Mouse (Mus musculus): ENCODE results near the gene Kif17.

Kif17 gene

DNA sequence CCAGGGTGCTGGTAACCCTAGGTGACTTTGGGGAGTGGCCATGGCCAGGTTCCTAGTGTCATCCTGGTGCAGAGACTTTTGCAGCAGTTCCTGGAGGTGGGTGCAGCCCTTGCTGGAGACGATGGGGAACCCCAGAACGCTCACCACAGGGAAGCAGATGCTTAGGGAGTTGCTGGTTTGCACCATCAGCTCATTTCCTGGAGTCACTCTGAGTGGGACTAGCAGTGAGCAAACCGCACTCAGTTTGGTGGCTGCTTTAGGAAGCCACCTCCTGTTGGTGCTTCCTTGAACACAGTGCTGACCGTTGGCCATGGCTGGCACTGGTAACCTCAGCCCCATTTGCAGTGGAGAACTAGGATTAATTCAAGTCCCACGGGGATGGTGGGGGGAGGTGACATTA, 9.2 kb downstream of the Kif17 start:
- DNase-seq (ENCODE audit: low spot score), result no peak

DNA sequence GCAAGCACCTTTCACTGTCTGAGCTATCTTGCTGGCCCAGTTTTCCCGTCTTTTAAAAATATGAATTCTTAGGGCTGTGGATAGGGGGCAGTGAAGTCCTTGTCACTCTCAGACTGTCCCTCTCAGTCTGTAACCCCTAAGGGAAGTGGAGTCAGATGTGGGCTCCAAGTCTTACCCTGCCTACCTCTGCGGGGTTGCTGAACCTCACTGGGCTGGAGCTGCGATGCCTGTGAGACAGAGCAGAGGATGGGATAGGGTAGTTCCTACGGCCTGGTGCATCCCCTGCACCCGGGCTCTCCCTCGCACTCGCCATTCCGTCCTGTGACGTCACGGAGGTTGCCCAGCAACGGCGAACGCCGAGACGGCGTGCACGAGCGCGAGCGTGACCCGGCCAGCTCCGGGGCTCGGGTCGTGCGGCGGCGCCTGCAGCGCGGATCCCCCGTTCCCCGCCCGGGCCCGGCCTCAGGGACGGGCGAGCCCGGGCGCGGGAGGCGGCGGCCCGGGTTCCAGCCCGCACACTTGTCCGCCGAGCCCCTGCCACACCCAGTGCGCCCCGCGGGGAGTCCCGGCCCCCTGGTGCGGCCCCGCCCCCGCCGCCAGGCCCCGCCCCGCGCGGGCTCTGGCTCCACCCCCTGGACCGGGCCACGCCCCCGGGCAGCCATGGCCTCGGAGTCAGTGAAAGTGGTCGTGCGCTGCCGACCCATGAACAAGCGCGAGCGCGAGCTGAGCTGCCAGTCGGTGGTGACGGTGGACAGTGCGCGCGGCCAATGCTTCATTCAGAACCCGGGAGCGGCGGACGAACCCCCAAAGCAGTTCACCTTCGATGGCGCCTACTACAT, 11.8 kb downstream of the Kif17 start:
- no peak for DNase-seq (ENCODE audit: low spot score)

DNA sequence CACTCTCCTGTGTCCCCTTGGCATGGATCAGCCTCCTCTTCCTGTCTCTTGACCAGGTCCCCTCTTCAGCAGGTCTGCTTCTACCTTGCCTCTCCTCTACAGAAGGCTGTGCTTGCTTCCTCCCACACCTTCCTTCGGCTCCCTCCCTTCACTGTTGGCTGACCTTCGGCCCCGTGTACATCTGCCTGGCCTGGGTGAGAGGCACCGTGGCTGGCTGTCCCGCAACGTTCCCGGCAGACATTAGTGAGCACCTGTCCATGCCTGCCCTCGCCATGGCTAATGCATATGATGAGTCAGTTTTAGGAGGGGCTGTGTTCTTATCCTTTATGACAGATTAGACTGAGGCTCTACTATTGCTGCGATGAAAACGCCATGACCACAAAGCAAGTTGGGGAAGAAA, 17.6 kb downstream of the Kif17 start:
- no peak for DNase-seq (ENCODE audit: low spot score)

- DNase-seq (ENCODE audit: low spot score), result peak; percentile 52
Observed at GRCm38 (mm10) chr4:138272011-138272997, 22.1 kb downstream of the Kif17 start.

- peak; percentile 20 for DNase-seq (ENCODE audit: low spot score)
Observed at GRCm38 (mm10) chr4:138278346-138278745, 28.1 kb downstream of the Kif17 start.

DNA sequence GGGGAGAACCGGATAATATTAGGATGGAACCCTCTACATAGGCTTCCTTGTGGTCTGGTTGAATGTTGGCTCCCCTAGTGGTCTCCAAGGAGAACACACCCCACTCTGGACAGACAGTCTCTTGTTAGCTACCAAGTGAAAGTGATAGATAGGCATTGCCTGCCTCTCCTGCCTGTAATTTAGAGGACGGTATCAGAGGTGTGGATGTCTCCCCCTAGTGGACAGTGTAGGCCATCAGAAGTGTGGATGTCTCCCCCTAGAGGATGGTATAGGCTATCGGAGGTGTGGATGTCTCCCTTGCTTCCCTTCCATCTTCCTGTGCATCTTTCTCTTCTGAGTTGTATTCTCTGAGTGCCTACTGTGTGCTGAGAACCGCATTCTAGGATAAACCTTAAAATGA, 32.6 kb downstream of the Kif17 start:
- DNase-seq (ENCODE audit: low spot score), result peak; percentile 86

DNA sequence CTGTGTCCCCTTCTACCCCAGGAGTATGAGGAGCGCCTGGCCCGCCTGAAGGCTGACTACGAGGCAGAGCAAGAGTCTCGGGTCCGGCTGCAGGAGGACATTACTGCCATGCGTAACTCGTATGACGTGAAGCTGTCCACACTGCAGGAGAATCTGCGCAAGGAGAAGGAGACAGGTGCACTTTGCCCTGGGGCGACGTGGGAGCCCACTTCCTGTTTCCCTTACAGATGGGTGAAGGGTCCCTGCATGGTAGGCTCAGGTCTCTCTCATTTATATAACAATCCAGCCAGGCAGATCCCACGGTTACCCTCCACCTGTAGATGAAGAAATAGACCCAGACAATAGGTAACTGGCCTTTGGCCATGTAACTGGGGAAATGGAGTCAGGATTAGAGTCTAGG, 36.2 kb downstream of the Kif17 start:
- no peak for DNase-seq (ENCODE audit: low spot score)

- DNase-seq (ENCODE audit: low spot score), result no peak
Observed at GRCm38 (mm10) chr4:138288691-138289090, 38.5 kb downstream of the Kif17 start.

- no peak for DNase-seq (ENCODE audit: low spot score)
Observed at GRCm38 (mm10) chr4:138292028-138292427, 41.8 kb downstream of the Kif17 start.

- DNase-seq (ENCODE audit: low spot score), result peak; percentile 83
Observed at GRCm38 (mm10) chr4:138293261-138293948, 43.2 kb downstream of the Kif17 start.

- no peak for DNase-seq (ENCODE audit: low spot score)
Observed at GRCm38 (mm10) chr4:138293949-138294550, 43.8 kb downstream of the Kif17 start.

- DNase-seq (ENCODE audit: low spot score), result no peak
Observed at GRCm38 (mm10) chr4:138301271-138301780, 51.1 kb downstream of the Kif17 start.

DNA sequence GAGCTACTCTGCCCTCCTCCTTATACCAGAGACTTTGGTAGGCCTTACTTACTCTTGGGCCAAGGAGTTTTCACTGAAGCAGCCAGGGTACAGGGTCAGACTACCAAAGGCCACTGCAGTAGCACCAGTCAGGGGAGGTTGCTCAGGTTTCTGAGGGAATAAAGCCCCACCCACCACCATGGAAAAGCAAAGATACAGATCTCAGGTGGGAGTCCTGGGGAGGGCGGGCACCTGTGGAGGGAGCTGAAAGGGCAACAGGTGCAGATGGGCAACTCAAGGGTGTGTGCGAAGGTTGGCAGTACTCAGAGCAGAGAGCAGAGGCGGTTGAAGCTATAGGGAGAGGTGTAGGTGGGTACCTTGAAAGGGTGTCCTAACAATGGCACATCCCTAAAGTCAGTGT, 52.8 kb downstream of the Kif17 start:
- no peak for DNase-seq (ENCODE audit: low spot score)

DNA sequence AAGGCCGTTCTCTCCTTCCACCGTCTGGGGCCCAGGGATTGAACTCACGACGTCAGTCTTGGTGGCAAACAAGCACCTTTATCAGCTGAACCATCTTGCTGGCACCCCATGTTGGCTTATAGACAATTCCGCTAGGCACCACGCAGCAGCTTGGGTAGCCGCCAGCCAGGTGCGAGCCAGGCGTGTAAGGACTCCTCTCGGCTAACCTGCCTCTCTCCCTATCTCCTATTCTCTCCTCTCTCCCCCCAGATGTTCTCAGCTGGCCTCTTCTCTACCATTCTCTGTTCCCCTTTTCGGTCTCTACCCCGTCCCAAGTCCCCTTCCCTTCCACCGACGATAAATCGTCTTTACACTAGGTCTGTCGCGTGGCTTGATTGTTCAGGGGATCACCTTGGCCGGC, 53.5 kb downstream of the Kif17 start:
- DNase-seq (ENCODE audit: low spot score), result no peak

DNA sequence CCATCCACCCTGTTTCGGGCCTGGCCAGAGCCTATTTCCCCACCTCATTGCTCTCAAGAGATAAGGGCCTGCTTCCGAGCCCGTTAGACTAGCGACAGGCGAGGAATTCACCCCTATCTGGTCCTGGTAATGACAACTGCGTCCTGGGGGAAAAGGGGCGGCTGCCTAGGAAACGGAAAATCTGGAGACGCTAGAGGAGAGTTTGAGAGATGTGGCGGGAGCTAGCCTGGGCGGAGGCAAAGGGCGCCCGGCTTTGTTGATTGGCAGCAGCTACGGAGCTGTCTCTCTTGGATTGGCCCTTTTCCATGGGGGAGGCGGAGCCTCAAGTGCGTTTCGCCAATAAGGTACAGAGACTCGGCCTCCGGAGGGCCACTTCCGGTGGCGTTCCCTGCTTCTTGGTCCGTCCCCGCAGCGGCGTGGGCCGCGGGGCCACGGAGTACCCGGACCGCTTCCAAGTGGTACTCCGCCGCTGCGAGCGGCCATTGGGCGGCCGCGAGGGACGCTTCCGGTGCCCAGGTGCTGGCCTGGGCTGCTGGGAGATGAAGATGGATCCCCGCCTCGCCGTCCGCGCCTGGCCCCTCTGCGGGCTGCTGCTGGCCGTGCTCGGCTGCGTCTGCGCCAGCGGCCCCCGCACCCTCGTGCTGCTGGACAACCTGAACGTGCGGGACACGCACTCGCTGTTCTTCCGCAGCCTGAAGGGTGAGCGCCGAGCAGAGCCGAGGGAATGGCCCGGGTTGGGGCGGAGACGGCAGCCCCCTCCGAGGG, 54.3 kb downstream of the Kif17 start, which contains the start of gene Ddost:
Gene Ddost, plus strand, starts transcription at position 391 of the 765 bp plus-strand sequence.
- peak; percentile 99 for DNase-seq (ENCODE audit: low spot score)

DNA sequence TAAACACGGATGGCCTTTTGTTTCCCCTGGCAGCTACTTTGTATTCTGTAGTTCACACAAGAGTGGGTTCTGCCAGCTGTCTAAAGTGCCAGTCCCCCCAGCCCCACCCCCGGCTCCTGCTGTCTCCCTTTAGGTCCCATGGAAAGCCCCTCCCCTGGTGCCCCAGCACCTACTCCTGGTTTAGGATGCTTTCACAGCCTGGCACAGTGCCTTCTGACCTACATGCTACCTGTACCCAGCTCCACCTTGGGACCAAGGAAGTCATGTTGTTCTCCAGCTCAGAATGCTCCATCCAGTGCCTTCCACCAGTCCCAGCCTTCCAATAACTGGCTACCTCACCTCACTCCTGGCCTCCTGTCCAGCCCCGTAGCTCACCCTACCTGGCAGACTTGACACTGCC, 56.8 kb downstream of the Kif17 start:
- no peak for DNase-seq (ENCODE audit: low spot score)

DNA sequence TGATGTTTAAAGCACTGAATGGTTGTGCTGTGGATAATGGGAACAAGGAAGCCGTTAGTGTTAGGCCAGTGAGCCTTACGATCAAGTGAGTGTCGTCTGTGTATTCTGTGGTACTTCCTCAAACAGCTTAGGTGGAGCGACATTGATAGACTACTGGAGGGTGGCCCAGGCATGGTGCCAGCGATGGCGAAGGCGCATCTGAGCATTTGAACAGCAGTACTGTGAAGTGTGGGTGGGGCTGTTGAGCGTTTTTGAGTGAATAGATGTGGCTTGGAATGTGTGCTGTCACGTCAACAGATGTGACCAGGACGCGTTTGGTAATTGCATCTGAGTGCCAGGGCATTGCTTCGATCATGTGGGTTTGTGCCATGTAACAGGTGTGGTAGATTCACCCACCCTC, 57.5 kb downstream of the Kif17 start:
- no peak for DNase-seq (ENCODE audit: low spot score)

DNA sequence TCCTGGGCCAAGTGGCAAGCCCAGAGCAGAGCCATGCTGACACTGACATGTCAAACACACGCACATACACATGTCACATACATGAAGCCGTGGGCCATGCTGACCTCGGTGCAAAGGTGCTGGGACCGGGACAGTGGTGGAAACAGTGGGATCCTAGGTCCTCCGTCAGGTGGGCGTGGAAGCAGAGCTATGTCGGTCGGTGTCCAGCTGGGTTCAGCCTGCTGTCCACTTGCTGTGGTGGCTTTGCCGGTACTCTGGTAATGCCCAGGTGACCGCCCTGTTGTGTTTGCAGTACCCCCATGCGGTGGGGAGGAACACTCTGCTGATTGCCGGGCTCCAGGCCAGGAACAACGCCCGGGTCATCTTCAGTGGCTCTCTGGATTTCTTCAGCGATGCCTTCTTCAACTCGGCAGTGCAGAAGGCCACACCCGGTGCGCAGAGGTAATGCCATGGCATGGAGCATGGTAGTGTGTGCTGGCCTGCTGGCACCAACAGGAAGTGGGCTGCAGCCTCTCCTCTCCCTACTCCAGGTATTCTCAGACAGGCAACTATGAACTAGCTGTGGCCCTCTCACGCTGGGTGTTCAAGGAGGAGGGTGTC, 60.2 kb downstream of the Kif17 start:
- no peak for DNase-seq (ENCODE audit: low spot score)

DNA sequence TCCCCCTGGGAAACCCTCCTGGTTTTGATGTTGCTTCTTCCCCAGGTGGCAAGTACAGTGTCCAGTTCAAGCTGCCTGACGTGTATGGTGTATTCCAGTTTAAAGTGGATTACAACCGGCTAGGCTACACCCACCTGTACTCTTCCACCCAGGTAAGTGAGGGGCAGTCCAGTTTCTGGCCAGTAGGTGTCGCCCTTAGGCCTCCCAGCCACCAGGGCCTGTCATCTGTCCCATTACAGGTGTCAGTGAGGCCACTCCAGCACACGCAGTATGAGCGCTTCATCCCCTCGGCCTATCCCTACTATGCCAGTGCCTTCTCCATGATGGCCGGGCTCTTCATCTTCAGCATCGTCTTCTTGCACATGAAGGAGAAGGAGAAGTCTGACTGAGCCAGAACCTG, 61.4 kb downstream of the Kif17 start:
- peak; percentile 55 for DNase-seq (ENCODE audit: low spot score)

GRCm38 (mm10) chr4:138312105-138312504, 61.9 kb downstream of the Kif17 start:
- DNase-seq (ENCODE audit: low spot score), result no peak

Measured in MN1 (cell line).